Mouse (Mus musculus) lung, postnatal 0 days (tissue): Measurements from ENCODE around the gene Ccdc125. TPM values are rescaled to one million over a fixed set of nuclear protein-coding genes. Genes with fewer than 3 reads are reported as not detected.

Experiments used
- ATAC-seq: fragments of 200-750 bp; cut with Nextera tagmentation; 2 replicates; pipeline ENCODE4 v1.8.0; 2017; ENCODE audit warnings: moderate library complexity
- DNase-seq: peaks from one replicate; pipeline ENCODE4 v3.0.0-alpha.2; 2016; ENCODE audit warnings: low spot score
- H3K27ac ChIP-seq: fragments of 300-500 bp; sonication (generic); 2 replicates; pipeline ENCODE4 v1.5.1; 2014; ENCODE audit warnings: antibody characterized with exemption, mild to moderate bottlenecking, low read length, mixed read lengths
- H3K27me3 ChIP-seq: fragments of 300-500 bp; sonication (generic); replicated peaks from 2 replicates; pipeline ENCODE4 v1.6.1; 2014; ENCODE audit warnings: low read length, mixed read lengths; ENCODE audit not compliant: insufficient read depth
- H3K36me3 ChIP-seq: fragments of 300-500 bp; sonication (generic); 2 replicates; pipeline ENCODE4 v1.6.1; 2014; ENCODE audit warnings: low read length, mixed read lengths; ENCODE audit not compliant: insufficient read depth
- H3K4me1 ChIP-seq: fragments of 300-500 bp; sonication (generic); 2 replicates; pipeline ENCODE4 v1.6.1; 2014; ENCODE audit warnings: antibody characterized with exemption, low read depth, low read length, mixed read lengths; ENCODE audit not compliant: insufficient read depth
- H3K4me2 ChIP-seq: fragments of 300-500 bp; sonication (generic); replicated peaks from 2 replicates; pipeline ENCODE4 v1.6.1; 2014; ENCODE audit warnings: low read depth, mild to moderate bottlenecking, low read length, moderate library complexity, mixed read lengths
- H3K4me3 ChIP-seq: fragments of 300-500 bp; sonication (generic); 2 replicates; pipeline ENCODE4 v1.5.1; 2014; ENCODE audit warnings: low read depth, low read length
- H3K9ac ChIP-seq: fragments of 300-500 bp; sonication (generic); replicated peaks from 2 replicates; pipeline ENCODE4 v1.6.1; 2014; ENCODE audit warnings: low read depth, mild to moderate bottlenecking
- H3K9me3 ChIP-seq: fragments of 300-500 bp; sonication (generic); 2 replicates; pipeline ENCODE4 v1.6.1; 2016; ENCODE audit warnings: low read length, mixed read lengths
- CTCF ChIP-seq: IDR thresholded peaks from 2 replicates; pipeline ENCODE4 v1.5.1; 2016; ENCODE audit warnings: antibody characterized with exemption, mild to moderate bottlenecking
- EP300 ChIP-seq: IDR thresholded peaks from 2 replicates; pipeline ENCODE4 v1.6.1; 2016; ENCODE audit warnings: antibody characterized with exemption, mild to moderate bottlenecking, control low read depth
- WGBS: fragments of 180-500 bp; shearing (Covaris S2); extraction: QIAGEN DNeasy Blood & Tissue Kit; methylation state at CpG from one replicate; pipeline ENCODE4 v1.1.7; 2014; 5-methylcytosine and 5-hydroxymethylcytosine counted together
- polyA plus RNA-seq: library from polyadenylated mRNA; unstranded; fragments of >200 nt; fragmentation: Nextera tagmentation; extraction: Ambion mirVana; gene quantifications from 2 replicates; pipeline ENCODE4 v1.2.1, GENCODE M21; 2015

Gene Ccdc125
- polyA plus RNA-seq, 1 experiment from 2014 or later = 7.1 TPM

DNA sequence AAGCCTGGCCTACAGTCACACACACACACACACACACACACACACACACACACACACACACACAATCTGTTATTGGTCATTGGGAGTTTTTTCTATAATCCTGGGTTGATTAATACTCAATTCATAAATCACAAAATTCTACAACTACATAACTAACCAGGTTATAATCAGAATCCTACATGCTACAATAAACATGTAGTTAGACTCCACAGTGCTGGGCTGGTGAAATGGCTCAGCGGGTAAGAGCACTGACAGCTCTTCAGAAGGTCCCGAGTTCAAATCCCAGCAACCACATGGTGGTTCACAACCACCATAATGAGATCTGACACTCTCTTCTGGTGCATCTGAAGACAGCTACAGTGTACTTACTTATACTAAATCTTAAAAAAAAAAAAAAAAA, 63.2 kb downstream of the Ccdc125 start:
- H3K4me3 ChIP-seq = no peak overlapping the region
- no peak for ATAC-seq
- no peak for TF ChIP-seq EP300
- no peak for TF ChIP-seq CTCF
- H3K9ac ChIP-seq = no peak overlapping the region
- no peak for DNase-seq
- H3K27me3 ChIP-seq = no peaks in the 10 kb centered on the region
- no peak overlapping the region for H3K27ac ChIP-seq
- WGBS = 94% methylated on average over 2 of the region's 2 CpGs
- no peaks in the 10 kb centered on the region for H3K4me1 ChIP-seq
- H3K36me3 ChIP-seq = no peaks in the 10 kb centered on the region
- no peaks in the 10 kb centered on the region for H3K9me3 ChIP-seq
- H3K4me2 ChIP-seq = no peak overlapping the region

DNA sequence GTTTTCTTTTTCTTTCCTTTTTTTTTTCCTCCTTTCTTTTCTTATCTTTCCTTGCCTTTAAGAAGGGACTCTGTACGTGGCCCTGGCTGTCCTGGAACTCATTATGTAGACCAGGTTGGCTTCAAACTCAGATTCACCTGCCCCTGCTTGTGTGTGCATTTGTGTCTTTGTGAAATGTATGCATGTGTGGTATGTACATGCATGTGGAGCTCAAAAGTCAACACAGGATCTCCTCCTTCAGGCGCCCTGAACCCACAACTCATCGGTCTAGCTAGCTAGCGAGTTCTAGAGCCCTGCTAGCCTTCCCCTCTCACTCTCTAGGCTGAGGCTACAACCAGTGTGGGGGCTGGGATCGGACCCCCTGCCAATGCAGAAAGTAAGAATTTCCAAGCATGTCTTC, 73.3 kb downstream of the Ccdc125 start:
- H3K9me3 ChIP-seq = no peaks in the 10 kb centered on the region
- H3K4me3 ChIP-seq = no peak overlapping the region
- TF ChIP-seq CTCF (no peak), EP300 (no peak)
- ATAC-seq (no peak), DNase-seq (no peak)
- no peaks in the 10 kb centered on the region for H3K4me1 ChIP-seq
- H3K27ac ChIP-seq = no peak overlapping the region
- no peaks in the 10 kb centered on the region; the same call in 1 of the 2 replicates for H3K36me3 ChIP-seq
- 82% methylated on average over 5 of the region's 5 CpGs for WGBS
- no peaks in the 10 kb centered on the region for H3K27me3 ChIP-seq
- no peak overlapping the region for H3K4me2 ChIP-seq
- no peak overlapping the region for H3K9ac ChIP-seq

DNA sequence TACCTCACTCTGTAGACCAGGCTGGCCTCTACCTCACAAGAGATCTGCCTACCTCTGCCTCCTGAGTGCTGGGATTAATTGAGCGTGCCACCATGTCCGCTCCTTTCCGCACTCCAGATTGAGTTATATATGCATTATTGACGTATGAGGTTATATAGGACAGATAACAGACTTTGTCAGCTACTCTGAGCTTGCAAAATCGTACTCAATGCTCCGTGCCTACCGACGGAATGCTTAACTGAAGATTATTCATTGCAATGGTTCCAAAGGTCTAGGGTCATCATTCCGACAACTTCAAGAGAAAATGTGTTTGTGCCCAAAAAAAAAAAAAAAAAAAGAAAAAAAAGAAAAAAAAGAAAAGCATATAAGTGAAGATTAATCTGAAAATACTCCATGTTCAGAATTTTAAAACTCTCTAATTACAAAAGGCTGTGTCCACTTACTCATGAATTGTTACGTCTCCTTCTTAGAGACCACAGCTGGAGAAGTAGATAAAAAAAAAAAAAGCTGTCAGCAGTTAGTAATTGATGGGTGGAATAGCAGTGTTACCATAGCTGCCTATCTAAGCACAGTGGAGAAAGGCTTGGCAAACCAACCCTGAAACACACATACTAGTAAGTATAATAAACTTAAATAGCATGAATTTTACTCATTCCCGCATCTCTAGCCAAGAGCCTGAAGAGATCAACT, 74.0 kb downstream of the Ccdc125 start:
- Histone ChIP-seq H3K4me2 (peak overlapping the region; percentile 54), H3K27ac (peak overlapping the region; percentile 94), H3K4me3 (peak overlapping the region; percentile 77), H3K9me3 (no peaks in the 10 kb centered on the region), H3K36me3 (no peaks in the 10 kb centered on the region; the same call in 1 of the 2 replicates), H3K27me3 (no peaks in the 10 kb centered on the region), H3K4me1 (no peaks in the 10 kb centered on the region), H3K9ac (peak overlapping the region; percentile 69; the same call in 1 of the 2 replicates)
- DNase-seq = peak; percentile 72
- TF ChIP-seq EP300 = no peak
- TF ChIP-seq CTCF = no peak
- ATAC-seq = peak; percentile 25
- 51% methylated on average over 11 of the region's 11 CpGs for WGBS

DNA sequence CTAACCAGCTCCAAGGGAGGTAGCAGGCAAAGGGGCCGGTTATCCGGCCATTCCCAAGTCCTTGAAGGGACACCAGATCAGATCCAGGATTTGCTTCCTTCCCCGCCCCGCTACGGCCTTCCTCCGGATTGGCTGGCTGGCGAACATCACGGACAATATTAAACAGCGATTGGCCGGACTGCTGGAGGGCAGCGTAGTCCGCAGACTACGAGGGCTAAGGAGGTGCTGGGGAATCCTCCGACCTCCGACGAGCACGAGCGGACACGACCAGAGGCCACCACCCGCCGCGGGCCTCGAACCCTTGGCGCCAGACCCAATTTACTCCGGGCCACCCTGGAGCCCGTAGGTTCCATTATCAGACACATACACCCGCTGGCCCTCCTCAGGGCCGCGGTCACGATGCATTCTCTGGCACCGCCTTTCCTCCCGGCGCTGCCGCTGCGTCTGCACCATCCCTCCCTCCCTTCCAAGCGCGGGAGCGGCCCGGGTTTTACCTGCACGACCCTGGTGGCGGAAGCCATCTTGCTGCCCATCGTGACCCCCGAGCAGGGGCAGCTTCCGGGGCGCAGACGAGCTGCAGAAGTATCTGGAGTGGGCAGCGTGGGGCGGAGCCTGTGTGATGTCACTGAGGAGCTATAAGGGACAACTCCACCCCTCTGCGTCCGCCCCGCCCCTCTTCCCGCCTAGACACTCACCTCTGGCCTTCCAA, 74.7 kb downstream of the Ccdc125 start, which contains the start of gene Mrps36:
Gene Mrps36 (minus strand): TSS at position 624 of the 709 bp plus-strand sequence.
- no peaks in the 10 kb centered on the region for H3K9me3 ChIP-seq
- peak within 1 kb of the TSS; percentile 69 for H3K9ac ChIP-seq
- peak; percentile 97 for DNase-seq
- TF ChIP-seq EP300 (peak; percentile 26; the same call in 1 of the 2 replicates), CTCF (no peak)
- no peaks in the 10 kb centered on the region for H3K36me3 ChIP-seq
- peak within 1 kb of the TSS; percentile 54 for H3K4me2 ChIP-seq
- no peaks in the 10 kb centered on the region for H3K4me1 ChIP-seq
- H3K4me3 ChIP-seq = peak within 1 kb of the TSS; percentile 77
- peak; percentile 98 for ATAC-seq
- WGBS = 2% methylated on average over 45 of the region's 52 CpGs
- H3K27ac ChIP-seq = peak within 1 kb of the TSS; percentile 94
- no peaks in the 10 kb centered on the region for H3K27me3 ChIP-seq

DNA sequence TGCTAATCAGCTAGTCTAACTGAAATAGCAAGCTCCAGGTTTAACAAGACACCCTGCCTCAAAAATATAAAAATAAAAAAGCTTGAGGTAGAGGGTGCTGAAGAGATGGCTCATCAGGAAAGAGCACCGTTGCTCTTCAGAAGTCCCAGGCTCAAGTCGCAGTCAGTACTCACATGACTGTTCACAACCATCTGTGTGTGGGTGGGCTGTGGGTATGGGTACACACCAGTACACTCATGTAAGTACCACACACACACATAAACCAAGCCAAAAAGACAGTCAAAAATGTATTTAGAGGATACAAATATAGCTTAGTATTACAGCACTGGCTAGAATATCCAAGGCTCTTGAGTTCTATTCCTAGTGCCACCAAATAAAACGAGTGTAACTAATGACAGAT, 76.6 kb downstream of the Ccdc125 start:
- Histone ChIP-seq H3K4me3 (no peak overlapping the region), H3K27ac (no peak overlapping the region), H3K4me2 (no peak overlapping the region), H3K4me1 (no peaks in the 10 kb centered on the region), H3K9ac (no peak overlapping the region), H3K36me3 (no peaks in the 10 kb centered on the region), H3K9me3 (no peaks in the 10 kb centered on the region), H3K27me3 (no peaks in the 10 kb centered on the region)
- ATAC-seq = no peak
- TF ChIP-seq CTCF (no peak), EP300 (no peak)
- no peak for DNase-seq
- 77% methylated on average over 3 of the region's 3 CpGs for WGBS

Other genes with a start within 250 kb of the Ccdc125 start
- gene Naip1, start 216.8 kb upstream of the Ccdc125 start, polyA plus RNA-seq = not detected in 2 replicates
- 22.9 and 35.5 TPM in 2 replicates for gene Gtf2h2, start 177.1 kb upstream of the Ccdc125 start, polyA plus RNA-seq
- gene Ocln, start 117.0 kb upstream of the Ccdc125 start, polyA plus RNA-seq = 71.0 and 76.9 TPM in 2 replicates
- 11.5 and 11.8 TPM in 2 replicates for gene Marveld2, start 52.7 kb upstream of the Ccdc125 start, polyA plus RNA-seq
- gene Ak6, start 18.7 kb upstream of the Ccdc125 start, polyA plus RNA-seq = 135 and 136 TPM in 2 replicates
- gene Rad17, start 18.7 kb upstream of the Ccdc125 start, polyA plus RNA-seq = 12.9 and 14.4 TPM in 2 replicates
- gene Taf9, start 18.1 kb upstream of the Ccdc125 start, polyA plus RNA-seq = 12.2 and 15.5 TPM in 2 replicates
- gene Cdk7, start 61.2 kb downstream of the Ccdc125 start, polyA plus RNA-seq = 52.5 and 54.8 TPM in 2 replicates
- 114 and 122 TPM in 2 replicates for gene Mrps36, start 74.9 kb downstream of the Ccdc125 start, polyA plus RNA-seq
- 2.5 and 2.9 TPM in 2 replicates for gene Cenph, start 106.2 kb downstream of the Ccdc125 start, polyA plus RNA-seq
- 8.8 and 10.9 TPM in 2 replicates for gene Ccnb1, start 116.9 kb downstream of the Ccdc125 start, polyA plus RNA-seq
- 30.8 and 31.1 TPM in 2 replicates for gene Slc30a5, start 163.7 kb downstream of the Ccdc125 start, polyA plus RNA-seq